Mouse (Mus musculus): ENCODE data around the gene Upk1a. TPM values are rescaled to one million over a fixed set of nuclear protein-coding genes. Genes with fewer than 3 reads are reported as not detected.

The Upk1a gene
- polyA plus RNA-seq, 2 experiments, result 1.2 to 5.7 TPM

DNA sequence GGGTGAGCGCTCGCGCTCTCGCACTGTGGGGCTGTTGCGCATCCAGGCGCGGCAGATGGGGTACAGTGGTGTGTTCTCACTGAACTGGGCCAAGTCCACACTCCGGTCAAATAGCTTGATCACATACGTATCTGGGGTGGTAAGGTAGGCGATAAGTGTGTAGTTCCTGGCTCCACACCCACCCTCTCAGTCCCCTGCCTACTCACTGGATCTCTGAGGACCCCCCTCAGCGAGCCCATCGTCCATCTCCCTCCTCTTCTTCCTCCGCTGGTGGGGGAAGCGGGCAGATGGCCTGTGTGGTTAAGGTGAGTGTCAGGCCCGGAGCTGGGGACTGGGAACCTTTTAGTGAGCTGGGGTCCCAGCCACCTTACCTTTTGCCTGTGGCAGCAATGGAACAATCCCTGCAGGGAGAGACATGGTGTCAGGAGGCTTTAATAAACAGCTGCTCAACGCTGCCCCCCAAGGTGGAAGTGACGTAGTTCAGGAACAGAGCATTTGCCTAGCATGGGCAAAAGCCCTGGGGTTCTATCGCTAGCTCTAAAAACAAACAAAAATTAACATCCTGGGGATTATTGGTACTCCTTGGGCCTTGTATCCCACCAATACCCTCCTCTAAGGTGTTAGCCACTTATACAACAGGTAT is 55.6 kb downstream of the Upk1a start:
- H3K4me2 ChIP-seq (replicated peaks; ENCODE audit: low read depth, low read length, severe bottlenecking), result no peak overlapping the region
- H3K4me3 ChIP-seq (replicated peaks; ENCODE audit: low read length), result no peak overlapping the region
- no peak overlapping the region for H3K9ac ChIP-seq (ENCODE audit: low read depth, low read length, severe bottlenecking)
- no peaks in the 10 kb centered on the region for H3K27me3 ChIP-seq (ENCODE audit: control insufficient read depth, insufficient read depth, low read length)
- peaks cover 23% of the 10 kb centered on the region for H3K4me1 ChIP-seq (ENCODE audit: control insufficient read depth, insufficient read depth, low read length)
- no peak for ATAC-seq (ENCODE audit: low FRiP score, low read depth)
- no peak for DNase-seq (ENCODE audit: low spot score)
- no peak for TF ChIP-seq POLR2A (IDR thresholded peaks at IDR 0.05; ENCODE audit: borderline replicate concordance, extremely low read depth, insufficient read depth, insufficient read length)
- H3K36me3 ChIP-seq (ENCODE audit: control insufficient read depth, insufficient read depth, low read length), result peaks cover 37% of the 10 kb centered on the region
- H3K9me3 ChIP-seq (ENCODE audit: control insufficient read depth, low read length), result no peaks in the 10 kb centered on the region
- 90% methylated on average over 18 of the region's 18 CpGs for WGBS
- no peak overlapping the region for H3K27ac ChIP-seq (replicated peaks; ENCODE audit: low read depth, low read length)

DNA sequence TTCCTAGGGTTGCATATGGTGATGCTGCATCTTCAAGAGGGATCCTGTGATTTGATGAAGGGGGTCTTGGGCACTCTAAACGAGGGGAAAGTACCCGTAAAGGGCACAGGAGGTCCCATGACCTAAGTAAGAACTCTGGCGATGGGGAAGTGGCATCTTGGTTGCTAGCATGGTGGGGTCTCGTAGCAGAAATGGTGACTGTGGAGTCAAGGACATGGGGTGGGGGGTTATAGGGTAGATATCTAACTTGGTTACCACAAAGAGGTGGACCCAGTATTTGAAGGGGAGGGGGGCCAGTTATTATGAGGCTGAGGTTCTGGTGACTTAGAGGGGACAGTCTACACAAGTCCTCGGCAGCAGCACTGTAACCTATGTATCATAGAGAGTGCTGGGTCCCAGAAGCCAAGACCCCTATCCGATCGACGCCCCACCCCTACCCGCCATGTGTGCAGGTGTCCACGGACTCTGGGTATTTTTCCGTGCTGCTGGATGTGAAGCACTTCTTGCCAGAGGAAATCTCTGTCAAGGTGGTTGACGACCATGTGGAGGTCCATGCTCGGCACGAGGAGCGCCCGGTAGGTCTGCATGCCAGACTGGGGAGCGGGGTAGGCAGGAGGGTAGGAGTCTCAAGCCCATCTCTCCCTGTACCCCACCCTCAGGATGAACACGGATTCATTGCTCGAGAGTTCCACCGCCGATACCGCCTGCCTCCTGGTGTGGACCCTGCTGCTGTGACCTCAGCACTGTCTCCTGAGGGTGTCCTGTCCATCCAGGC is 58.6 kb downstream of the Upk1a start:
- 84% methylated on average over 22 of the region's 22 CpGs for WGBS
- Histone ChIP-seq H3K4me2 (replicated peaks; ENCODE audit: low read depth, low read length, severe bottlenecking) (peak overlapping the region; percentile 95), H3K27me3 (ENCODE audit: control insufficient read depth, insufficient read depth, low read length) (no peaks in the 10 kb centered on the region), H3K4me1 (ENCODE audit: control insufficient read depth, insufficient read depth, low read length) (peaks cover 18% of the 10 kb centered on the region), H3K4me3 (replicated peaks; ENCODE audit: low read length) (peak overlapping the region; percentile 71), H3K9me3 (ENCODE audit: control insufficient read depth, low read length) (no peaks in the 10 kb centered on the region), H3K9ac (ENCODE audit: low read depth, low read length, severe bottlenecking) (peak overlapping the region; percentile 66; the same call in 1 of the 2 replicates), H3K36me3 (ENCODE audit: control insufficient read depth, insufficient read depth, low read length) (peaks cover 34% of the 10 kb centered on the region), H3K27ac (replicated peaks; ENCODE audit: low read depth, low read length) (no peak overlapping the region; the same call in 1 of the 2 replicates)
- DNase-seq (ENCODE audit: low spot score), result no peak
- ATAC-seq (ENCODE audit: low FRiP score, low read depth), result no peak
- TF ChIP-seq POLR2A (IDR thresholded peaks at IDR 0.05; ENCODE audit: borderline replicate concordance, extremely low read depth, insufficient read depth, insufficient read length), result no peak

Small RNA genes lying within 50 kb of the gene (microRNA-seq; reads per million reads assigned to microRNA genes)
- not detected for gene Mir3569

Other genes with a start within 250 kb of the Upk1a start
Only the 30 nearest of the 32 such genes appear.
- gene Tyrobp, start 199.1 kb downstream of the Upk1a start, polyA plus RNA-seq (2012; rRNA removed), result 54.2 and 79.2 TPM in 2 replicates
- 69.8 and 84.7 TPM in 2 replicates for gene Tyrobp, start 199.1 kb downstream of the Upk1a start, polyA plus RNA-seq (2014; fragmentation: Nextera tagmentation; extraction: Ambion mirVana)
- 1.9 and 2.2 TPM in 2 replicates for gene Hcst, start 193.0 kb downstream of the Upk1a start, polyA plus RNA-seq (2012; rRNA removed)
- 0.70 and 3.0 TPM in 2 replicates for gene Hcst, start 193.0 kb downstream of the Upk1a start, polyA plus RNA-seq (2014; fragmentation: Nextera tagmentation; extraction: Ambion mirVana)
- 3.0 and 3.5 TPM in 2 replicates for gene Nfkbid, start 191.1 kb downstream of the Upk1a start, polyA plus RNA-seq (2012; rRNA removed)
- 1.7 and 2.2 TPM in 2 replicates for gene Nfkbid, start 191.1 kb downstream of the Upk1a start, polyA plus RNA-seq (2014; fragmentation: Nextera tagmentation; extraction: Ambion mirVana)
- gene Aplp1, start 167.3 kb downstream of the Upk1a start, polyA plus RNA-seq (2012; rRNA removed), result 41.9 and 55.5 TPM in 2 replicates
- gene Aplp1, start 167.3 kb downstream of the Upk1a start, polyA plus RNA-seq (2014; fragmentation: Nextera tagmentation; extraction: Ambion mirVana), result 31.4 and 37.4 TPM in 2 replicates
- gene Kirrel2, start 155.2 kb downstream of the Upk1a start, polyA plus RNA-seq (2012; rRNA removed), result 0.06 and 0.13 TPM in 2 replicates
- gene Kirrel2, start 155.2 kb downstream of the Upk1a start, polyA plus RNA-seq (2014; fragmentation: Nextera tagmentation; extraction: Ambion mirVana), result 0.07 TPM in 1 of 2 replicates, not detected in the other
- 0.03 and 0.06 TPM in 2 replicates for gene Nphs1, start 154.5 kb downstream of the Upk1a start, polyA plus RNA-seq (2012; rRNA removed)
- gene Nphs1, start 154.5 kb downstream of the Upk1a start, polyA plus RNA-seq (2014; fragmentation: Nextera tagmentation; extraction: Ambion mirVana), result 0.14 and 0.23 TPM in 2 replicates
- 0.04 and 0.11 TPM in 2 replicates for gene Prodh2, start 119.2 kb downstream of the Upk1a start, polyA plus RNA-seq (2012; rRNA removed)
- not detected in 2 replicates for gene Prodh2, start 119.2 kb downstream of the Upk1a start, polyA plus RNA-seq (2014; fragmentation: Nextera tagmentation; extraction: Ambion mirVana)
- gene Arhgap33, start 77.8 kb downstream of the Upk1a start, polyA plus RNA-seq (2012; rRNA removed), result 66.1 and 91.7 TPM in 2 replicates
- gene Arhgap33, start 77.8 kb downstream of the Upk1a start, polyA plus RNA-seq (2014; fragmentation: Nextera tagmentation; extraction: Ambion mirVana), result 9.7 and 14.2 TPM in 2 replicates
- gene Hspb6, start 60.7 kb downstream of the Upk1a start, polyA plus RNA-seq (2012; rRNA removed), result 15.4 and 18.6 TPM in 2 replicates
- 15.7 and 16.8 TPM in 2 replicates for gene Hspb6, start 60.7 kb downstream of the Upk1a start, polyA plus RNA-seq (2014; fragmentation: Nextera tagmentation; extraction: Ambion mirVana)
- gene Proser3, start 60.5 kb downstream of the Upk1a start, polyA plus RNA-seq (2012; rRNA removed), result 31.8 and 47.3 TPM in 2 replicates
- gene Proser3, start 60.5 kb downstream of the Upk1a start, polyA plus RNA-seq (2014; fragmentation: Nextera tagmentation; extraction: Ambion mirVana), result 9.4 and 10.8 TPM in 2 replicates
- gene Lin37, start 53.0 kb downstream of the Upk1a start, polyA plus RNA-seq (2012; rRNA removed), result 35.8 and 38.7 TPM in 2 replicates
- 38.5 and 45.8 TPM in 2 replicates for gene Lin37, start 53.0 kb downstream of the Upk1a start, polyA plus RNA-seq (2014; fragmentation: Nextera tagmentation; extraction: Ambion mirVana)
- 71.8 and 75.8 TPM in 2 replicates for gene U2af1l4, start 49.5 kb downstream of the Upk1a start, polyA plus RNA-seq (2012; rRNA removed)
- gene U2af1l4, start 49.5 kb downstream of the Upk1a start, polyA plus RNA-seq (2014; fragmentation: Nextera tagmentation; extraction: Ambion mirVana), result 95.6 and 99.2 TPM in 2 replicates
- gene Gm49396, start 49.5 kb downstream of the Upk1a start, polyA plus RNA-seq (2012; rRNA removed), result 7.3 and 8.9 TPM in 2 replicates
- gene Gm49396, start 49.5 kb downstream of the Upk1a start, polyA plus RNA-seq (2014; fragmentation: Nextera tagmentation; extraction: Ambion mirVana), result 5.0 and 7.4 TPM in 2 replicates
- 141 and 161 TPM in 2 replicates for gene Psenen, start 49.2 kb downstream of the Upk1a start, polyA plus RNA-seq (2012; rRNA removed)
- 136 and 137 TPM in 2 replicates for gene Psenen, start 49.2 kb downstream of the Upk1a start, polyA plus RNA-seq (2014; fragmentation: Nextera tagmentation; extraction: Ambion mirVana)
- 5.2 and 6.0 TPM in 2 replicates for gene Igflr1, start 47.4 kb downstream of the Upk1a start, polyA plus RNA-seq (2012; rRNA removed)
- 1.7 and 4.9 TPM in 2 replicates for gene Igflr1, start 47.4 kb downstream of the Upk1a start, polyA plus RNA-seq (2014; fragmentation: Nextera tagmentation; extraction: Ambion mirVana)
- gene Kmt2b, start 24.1 kb downstream of the Upk1a start, polyA plus RNA-seq (2012; rRNA removed), result 62.0 and 73.8 TPM in 2 replicates
- gene Kmt2b, start 24.1 kb downstream of the Upk1a start, polyA plus RNA-seq (2014; fragmentation: Nextera tagmentation; extraction: Ambion mirVana), result 13.1 and 15.4 TPM in 2 replicates
- gene Zbtb32, start 13.9 kb downstream of the Upk1a start, polyA plus RNA-seq (2012; rRNA removed), result 0.51 and 0.55 TPM in 2 replicates
- gene Zbtb32, start 13.9 kb downstream of the Upk1a start, polyA plus RNA-seq (2014; fragmentation: Nextera tagmentation; extraction: Ambion mirVana), result 0.62 and 0.67 TPM in 2 replicates
- gene Cox6b1, start 13.3 kb upstream of the Upk1a start, polyA plus RNA-seq (2012; rRNA removed), result 607 and 677 TPM in 2 replicates
- gene Cox6b1, start 13.3 kb upstream of the Upk1a start, polyA plus RNA-seq (2014; fragmentation: Nextera tagmentation; extraction: Ambion mirVana), result 799 and 875 TPM in 2 replicates
- gene Etv2, start 23.0 kb upstream of the Upk1a start, polyA plus RNA-seq (2012; rRNA removed), result 0.17 TPM in 1 of 2 replicates, not detected in the other
- 0.19 TPM in 1 of 2 replicates, not detected in the other for gene Etv2, start 23.0 kb upstream of the Upk1a start, polyA plus RNA-seq (2014; fragmentation: Nextera tagmentation; extraction: Ambion mirVana)
- 68.1 and 87.7 TPM in 2 replicates for gene Rbm42, start 37.5 kb upstream of the Upk1a start, polyA plus RNA-seq (2012; rRNA removed)
- gene Rbm42, start 37.5 kb upstream of the Upk1a start, polyA plus RNA-seq (2014; fragmentation: Nextera tagmentation; extraction: Ambion mirVana), result 107 and 113 TPM in 2 replicates
- 38.8 and 45.0 TPM in 2 replicates for gene Haus5, start 52.1 kb upstream of the Upk1a start, polyA plus RNA-seq (2012; rRNA removed)
- 35.0 and 35.6 TPM in 2 replicates for gene Haus5, start 52.1 kb upstream of the Upk1a start, polyA plus RNA-seq (2014; fragmentation: Nextera tagmentation; extraction: Ambion mirVana)
- gene Pmis2, start 58.8 kb upstream of the Upk1a start, polyA plus RNA-seq (2012; rRNA removed), result not detected in 2 replicates
- gene Pmis2, start 58.8 kb upstream of the Upk1a start, polyA plus RNA-seq (2014; fragmentation: Nextera tagmentation; extraction: Ambion mirVana), result not detected in 2 replicates
- 0.44 TPM in 1 of 2 replicates, not detected in the other for gene 2200002J24Rik, start 86.1 kb upstream of the Upk1a start, polyA plus RNA-seq (2012; rRNA removed)
- gene 2200002J24Rik, start 86.1 kb upstream of the Upk1a start, polyA plus RNA-seq (2014; fragmentation: Nextera tagmentation; extraction: Ambion mirVana), result 0.51 TPM in 1 of 2 replicates, not detected in the other
- 0.89 and 1.0 TPM in 2 replicates for gene Atp4a, start 99.4 kb upstream of the Upk1a start, polyA plus RNA-seq (2012; rRNA removed)
- gene Atp4a, start 99.4 kb upstream of the Upk1a start, polyA plus RNA-seq (2014; fragmentation: Nextera tagmentation; extraction: Ambion mirVana), result 0.30 and 0.48 TPM in 2 replicates
- 178 and 233 TPM in 2 replicates for gene Tmem147, start 116.7 kb upstream of the Upk1a start, polyA plus RNA-seq (2012; rRNA removed)
- 221 and 231 TPM in 2 replicates for gene Tmem147, start 116.7 kb upstream of the Upk1a start, polyA plus RNA-seq (2014; fragmentation: Nextera tagmentation; extraction: Ambion mirVana)
- gene Gapdhs, start 130.8 kb upstream of the Upk1a start, polyA plus RNA-seq (2012; rRNA removed), result not detected in 2 replicates
- gene Gapdhs, start 130.8 kb upstream of the Upk1a start, polyA plus RNA-seq (2014; fragmentation: Nextera tagmentation; extraction: Ambion mirVana), result 0.75 TPM in 1 of 2 replicates, not detected in the other
- 15.1 and 28.4 TPM in 2 replicates for gene Sbsn, start 138.6 kb upstream of the Upk1a start, polyA plus RNA-seq (2012; rRNA removed)
- gene Sbsn, start 138.6 kb upstream of the Upk1a start, polyA plus RNA-seq (2014; fragmentation: Nextera tagmentation; extraction: Ambion mirVana), result 21.3 and 38.7 TPM in 2 replicates
- 124 and 151 TPM in 2 replicates for gene Dmkn, start 150.9 kb upstream of the Upk1a start, polyA plus RNA-seq (2012; rRNA removed)
- gene Dmkn, start 150.9 kb upstream of the Upk1a start, polyA plus RNA-seq (2014; fragmentation: Nextera tagmentation; extraction: Ambion mirVana), result 168 and 289 TPM in 2 replicates
- 290 and 318 TPM in 2 replicates for gene Krtdap, start 175.0 kb upstream of the Upk1a start, polyA plus RNA-seq (2012; rRNA removed)
- gene Krtdap, start 175.0 kb upstream of the Upk1a start, polyA plus RNA-seq (2014; fragmentation: Nextera tagmentation; extraction: Ambion mirVana), result 833 and 1,442 TPM in 2 replicates
- 0.12 and 0.18 TPM in 2 replicates for gene Ffar2, start 210.9 kb upstream of the Upk1a start, polyA plus RNA-seq (2012; rRNA removed)
- 0.44 TPM in 1 of 2 replicates, not detected in the other for gene Ffar2, start 210.9 kb upstream of the Upk1a start, polyA plus RNA-seq (2014; fragmentation: Nextera tagmentation; extraction: Ambion mirVana)

All from limb, embryonic 14.5 days (tissue).